Mouse (Mus musculus): ENCODE measurements at regions not wholly inside any gene's neighbourhood (a gene's known extent, or its start where the extent isn't known, plus 50 kb on each side); places are given as distances from the start of the nearest gene placed in this dataset.
"Not testable (repeated sequence)": the region's sequence is repeated elsewhere in the genome, so short reads cannot be mapped to it uniquely, and the experiment has no call there.

GRCm38 (mm10) chr5:132959901-132960300 lies 416.8 kb upstream of the Auts2 start:
- DNase-seq (ENCODE audit: low spot score), result peak; percentile 59

DNA sequence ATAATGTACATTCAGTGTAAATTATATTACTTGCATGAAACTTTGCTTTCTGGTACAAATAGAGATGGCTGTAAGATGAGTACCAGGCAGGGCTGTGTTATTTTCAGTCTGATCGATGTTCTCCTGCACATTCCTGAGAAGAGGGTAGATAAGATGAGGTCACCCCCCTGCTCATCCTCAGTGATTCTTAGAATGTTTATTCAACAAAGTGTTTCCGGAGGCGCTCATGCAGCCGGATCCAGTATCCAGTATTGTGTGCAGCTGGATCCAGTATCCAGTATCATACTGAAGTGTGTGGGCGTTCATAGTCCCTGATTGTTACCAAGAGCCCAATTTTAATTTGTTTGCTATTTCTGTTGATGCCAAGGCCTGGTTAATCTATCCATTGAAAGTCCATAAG lies 413.0 kb upstream of the Auts2 start:
- DNase-seq (ENCODE audit: low spot score), result no peak

GRCm38 (mm10) chr5:132955051-132955450 lies 411.9 kb upstream of the Auts2 start:
- DNase-seq (ENCODE audit: low spot score), result no peak

DNA sequence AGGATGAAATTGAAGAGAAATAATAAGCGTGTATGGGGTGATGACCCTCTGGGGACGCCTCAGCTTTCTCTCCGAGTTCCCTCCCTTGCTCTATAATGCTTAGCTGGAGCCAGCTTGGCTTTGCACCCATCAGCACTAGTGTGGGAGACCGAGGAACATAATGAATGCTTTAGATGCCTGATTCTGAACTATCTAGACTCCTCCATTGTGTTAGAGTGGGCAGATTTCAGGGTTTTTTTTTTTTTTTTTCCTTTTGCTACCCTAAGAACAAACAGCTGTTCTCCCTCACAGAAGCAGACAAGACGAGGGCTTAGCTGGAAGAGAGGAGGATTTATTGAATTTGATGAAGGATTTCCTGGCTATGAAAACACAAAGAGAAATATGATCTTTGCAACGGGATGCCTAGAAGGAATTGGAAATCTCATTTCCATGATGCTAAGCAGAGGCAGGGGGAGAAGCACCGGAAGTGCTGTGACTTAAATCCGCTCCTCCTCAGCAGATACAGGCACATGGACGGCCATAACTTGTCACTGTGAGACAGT lies 390.4 kb upstream of the Auts2 start:
- DNase-seq (ENCODE audit: low spot score), result no peak

- DNase-seq (ENCODE audit: low spot score), result not testable (repeated sequence)
Observed at GRCm38 (mm10) chr5:132929955-132930354, 386.8 kb upstream of the Auts2 start.

GRCm38 (mm10) chr5:132923365-132923764 lies 380.2 kb upstream of the Auts2 start:
- DNase-seq (ENCODE audit: low spot score), result no peak

DNA sequence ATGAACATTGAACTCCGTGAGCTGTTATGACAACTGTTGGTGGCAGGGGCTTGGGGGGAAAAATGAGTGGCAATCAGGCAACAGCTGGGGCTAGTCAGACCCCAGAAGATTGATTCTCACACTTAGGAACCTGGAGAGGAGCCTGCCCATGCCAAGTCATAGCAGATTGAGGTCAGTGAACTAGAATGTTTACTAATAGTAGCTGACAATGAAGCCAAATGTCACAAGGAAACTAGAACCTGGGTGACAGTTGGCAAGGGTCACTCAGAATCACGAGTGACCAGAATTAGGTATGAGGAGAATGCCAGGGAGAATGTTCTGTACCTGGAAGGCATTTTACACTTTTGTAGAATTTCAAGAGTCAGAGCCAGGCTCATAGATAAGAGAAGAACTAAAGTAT lies 365.9 kb upstream of the Auts2 start:
- no peak for DNase-seq (ENCODE audit: low spot score)

GRCm38 (mm10) chr5:132908220-132908619 lies 365.1 kb upstream of the Auts2 start:
- DNase-seq (ENCODE audit: low spot score), result no peak

GRCm38 (mm10) chr5:132892591-132892990 lies 349.4 kb upstream of the Auts2 start:
- peak; percentile 58 for DNase-seq (ENCODE audit: low spot score)

DNA sequence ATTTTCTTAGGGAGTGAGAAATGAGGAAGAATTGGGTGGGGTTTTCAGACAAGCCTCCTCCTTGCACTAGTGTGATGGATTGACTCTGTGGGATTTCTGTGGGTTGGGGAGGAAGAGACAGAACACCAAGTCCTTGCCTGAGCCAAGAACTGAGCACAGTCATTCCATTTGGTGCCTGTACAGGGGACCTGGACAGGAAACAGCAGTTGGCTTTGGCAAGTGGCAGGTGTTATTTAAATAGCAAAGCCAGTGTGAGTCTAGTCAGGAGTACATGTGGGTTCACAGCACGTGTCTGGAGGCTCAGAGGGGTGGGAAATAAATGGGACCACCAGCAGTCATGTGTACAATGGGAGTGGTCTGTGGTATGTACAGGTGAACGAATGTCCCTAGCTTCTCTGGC lies 341.0 kb upstream of the Auts2 start:
- DNase-seq (ENCODE audit: low spot score), result no peak

DNA sequence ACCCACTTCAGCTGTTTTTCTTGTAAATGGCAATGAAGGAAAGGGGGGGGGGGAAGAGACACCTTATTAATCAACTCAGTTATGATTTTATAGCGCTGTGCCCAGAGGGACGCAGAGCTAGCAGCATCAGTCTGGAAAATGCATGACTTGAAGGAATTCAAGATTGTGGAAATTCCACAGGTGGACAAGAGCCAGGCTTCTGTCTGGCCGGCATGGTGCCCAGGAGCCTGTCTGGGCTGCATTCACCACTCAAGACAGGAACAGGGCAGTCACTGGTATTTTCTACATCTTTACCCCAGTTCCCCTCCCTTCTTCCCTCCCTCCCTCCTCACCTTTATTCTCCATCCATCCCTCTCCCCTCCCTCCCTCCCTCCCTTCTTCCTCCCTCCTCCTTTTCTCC lies 339.1 kb upstream of the Auts2 start:
- no peak for DNase-seq (ENCODE audit: low spot score)

GRCm38 (mm10) chr5:132881170-132881569 lies 338.0 kb upstream of the Auts2 start:
- no peak for DNase-seq (ENCODE audit: low spot score)

GRCm38 (mm10) chr5:132876336-132876840 lies 333.2 kb upstream of the Auts2 start:
- no peak for DNase-seq (ENCODE audit: low spot score)

- DNase-seq (ENCODE audit: low spot score), result no peak
Observed at GRCm38 (mm10) chr5:132858846-132859510, 315.8 kb upstream of the Auts2 start.

GRCm38 (mm10) chr5:132855619-132856510 lies 312.7 kb upstream of the Auts2 start:
- DNase-seq (ENCODE audit: low spot score), result no peak

- no peak for DNase-seq (ENCODE audit: low spot score)
Observed at GRCm38 (mm10) chr5:132850770-132851169, 307.6 kb upstream of the Auts2 start.

GRCm38 (mm10) chr5:132848086-132848485 lies 304.9 kb upstream of the Auts2 start:
- no peak for DNase-seq (ENCODE audit: low spot score)

GRCm38 (mm10) chr5:132843284-132843683 lies 300.1 kb upstream of the Auts2 start:
- no peak for DNase-seq (ENCODE audit: low spot score)

- no peak for DNase-seq (ENCODE audit: low spot score)
Observed at GRCm38 (mm10) chr5:132841794-132842193, 298.6 kb upstream of the Auts2 start.

- no peak for DNase-seq (ENCODE audit: low spot score)
Observed at GRCm38 (mm10) chr5:132837420-132837819, 294.3 kb upstream of the Auts2 start.

DNA sequence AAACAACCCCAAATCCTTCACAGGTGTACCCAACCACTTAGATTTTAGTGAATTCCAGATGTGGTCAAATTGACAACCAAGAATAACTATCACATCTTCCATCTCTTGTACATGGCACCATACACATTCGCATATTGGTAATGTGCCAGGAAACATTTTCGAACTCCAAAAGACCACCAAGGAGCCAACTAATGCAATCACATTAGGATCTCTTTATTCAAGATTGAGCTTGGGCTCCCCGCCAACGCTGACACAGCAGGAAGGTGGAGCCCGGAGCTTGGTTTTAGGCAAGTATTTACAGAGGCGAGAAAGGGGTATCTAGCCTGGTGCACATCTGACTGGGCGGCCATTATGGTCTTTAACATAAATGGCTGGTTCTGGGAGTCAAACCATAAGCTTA lies 285.8 kb upstream of the Auts2 start:
- no peak for DNase-seq (ENCODE audit: low spot score)

DNA sequence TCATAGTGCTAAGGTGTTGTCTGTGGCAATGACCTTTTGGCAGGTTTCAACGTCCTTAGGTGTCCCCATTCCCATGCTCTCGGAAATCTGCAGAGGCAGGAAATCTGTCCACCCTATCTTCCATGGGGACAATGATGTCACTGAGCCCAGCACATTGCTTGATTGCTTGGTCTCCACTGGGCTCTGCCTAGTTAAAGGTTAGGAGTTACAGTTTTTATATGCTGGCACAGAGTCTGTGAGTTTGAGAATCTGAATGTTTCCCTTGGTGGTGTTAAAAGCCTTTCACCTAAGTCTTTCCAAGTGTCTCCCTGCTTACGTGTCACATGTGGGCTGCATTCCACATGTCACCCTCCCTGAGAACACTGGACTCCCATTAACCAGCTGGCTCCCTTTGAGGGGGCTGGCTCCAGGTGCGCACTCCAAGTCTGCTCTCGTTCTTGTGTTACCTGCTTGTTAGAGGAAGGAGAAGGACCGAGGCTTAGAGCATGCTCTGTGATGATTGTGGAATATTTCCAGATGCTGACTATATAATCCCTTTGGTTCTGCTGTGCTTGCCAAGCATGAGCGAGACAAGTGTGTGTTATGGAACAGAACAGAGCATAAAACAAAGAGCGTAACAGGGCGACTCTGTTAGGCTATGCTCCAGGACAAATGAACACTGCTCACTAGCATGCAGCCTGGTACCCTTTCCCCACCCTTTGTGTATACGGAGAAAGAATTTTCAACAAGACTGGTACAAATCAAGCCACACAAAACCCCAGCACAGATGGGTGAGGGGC lies 284.6 kb upstream of the Auts2 start:
- no peak for DNase-seq (ENCODE audit: low spot score)

Measured in heart, adult 8-10 months (tissue).